Mouse (Mus musculus) spleen, embryonic (tissue): ENCODE results near the gene Zfhx2.

Experiments
- CTCF ChIA-PET: fragments of 350-600 bp; sonication (Branson Sonifier 250); formaldehyde crosslinking; loops from one replicate; lab custom pipeline; 2022; lab: Charles Lee

Zfhx2 gene

DNA sequence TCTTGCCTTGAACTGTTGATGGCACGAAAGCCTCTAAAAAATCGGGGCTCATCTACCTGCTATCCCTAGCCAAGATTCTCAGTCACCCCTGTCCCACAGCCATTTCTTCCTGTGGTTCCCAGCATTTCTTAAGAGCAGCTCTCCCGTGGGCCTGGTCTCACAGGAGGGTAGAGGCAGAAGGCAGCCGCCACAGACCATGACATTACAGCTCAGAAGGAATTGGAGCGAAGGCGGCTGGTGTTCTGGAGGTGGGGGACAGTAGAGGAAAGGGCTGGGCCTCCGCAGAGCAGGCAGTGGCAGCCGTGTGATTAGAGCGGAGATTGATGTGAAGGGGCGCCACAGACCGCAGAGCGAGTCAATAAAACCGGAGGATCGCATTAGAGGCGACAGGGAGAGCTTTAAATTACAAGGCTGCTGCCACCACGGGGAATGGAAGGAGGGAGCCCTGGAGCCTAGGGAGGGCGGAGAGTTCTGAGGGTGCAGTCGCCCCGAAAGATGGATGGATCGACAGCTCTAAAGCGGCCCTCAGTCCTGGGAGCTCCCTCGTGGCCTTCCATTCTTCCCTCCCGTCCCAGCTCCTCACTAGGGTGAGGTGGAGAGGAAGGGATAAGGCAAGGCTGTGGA, 13.6 kb downstream of the Zfhx2 start:
- CTCF ChIA-PET, result interaction anchor here (0.9 kb wide), 1 partner anchor 20 kb away, joined by 3 read pairs; no protein-coding TSS in a partner anchor

DNA sequence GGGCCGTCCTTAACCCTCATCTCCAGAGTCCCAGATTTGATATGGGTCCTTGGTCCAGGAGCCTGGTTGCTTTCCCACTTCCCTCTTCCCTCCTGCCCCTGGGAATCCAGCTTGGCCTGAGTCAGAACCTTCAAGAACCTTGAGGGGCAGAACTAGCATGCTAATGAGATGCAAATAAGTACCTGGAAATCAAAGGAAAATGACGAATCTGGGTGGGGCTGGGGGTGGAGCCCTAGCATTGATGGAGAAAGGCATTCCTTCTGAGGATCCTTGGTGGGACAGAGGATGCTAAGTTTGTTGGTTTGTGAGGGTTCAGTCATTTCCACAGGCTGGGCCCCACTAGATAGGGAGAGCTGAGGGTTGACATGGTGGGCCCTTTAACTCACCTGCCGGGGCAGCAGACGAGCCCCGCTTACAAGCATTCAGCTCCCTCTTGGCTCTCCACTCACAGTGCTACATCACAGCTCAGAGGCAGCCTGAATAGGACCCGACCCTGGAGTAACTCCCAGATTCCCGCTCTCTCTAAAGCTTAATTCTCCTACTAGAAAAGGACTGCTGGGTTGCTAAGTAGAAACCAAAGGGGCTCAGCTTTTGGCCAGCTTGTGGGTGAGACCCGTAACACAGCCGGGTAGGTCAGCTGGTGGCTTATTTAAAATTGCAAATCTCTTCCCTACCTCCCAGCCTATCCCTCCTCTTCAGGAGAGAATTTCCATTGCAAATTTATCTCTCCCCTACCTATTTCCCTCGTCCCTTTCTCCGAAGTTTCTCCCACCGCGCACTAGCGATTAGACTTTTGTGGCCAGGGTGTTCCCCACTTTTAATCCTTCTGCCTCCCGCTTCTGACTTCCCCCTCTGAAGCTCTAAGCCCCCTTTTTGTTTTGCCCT, 14.4 kb downstream of the Zfhx2 start:
- CTCF ChIA-PET, result no interaction called here

DNA sequence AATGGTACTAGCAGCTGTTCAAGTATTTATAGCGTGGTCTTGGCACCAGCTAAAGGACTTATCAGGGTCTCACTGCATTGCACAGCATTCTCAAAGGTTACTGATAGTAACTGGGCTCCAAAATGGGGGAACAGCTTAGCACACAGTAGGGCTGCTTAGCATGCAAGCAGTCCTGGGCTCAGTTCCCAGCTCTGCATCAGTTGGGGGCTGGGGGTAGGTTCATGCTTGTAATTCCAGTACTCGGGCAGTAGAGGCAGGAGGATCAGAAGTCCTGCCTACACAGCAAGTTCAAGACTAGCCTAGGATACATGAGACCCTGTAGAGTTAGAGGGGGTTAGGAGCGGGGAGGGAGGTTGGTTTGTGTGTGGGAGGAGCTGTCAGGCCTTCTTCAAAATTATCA, 15.2 kb downstream of the Zfhx2 start:
- CTCF ChIA-PET, result no interaction called here

DNA sequence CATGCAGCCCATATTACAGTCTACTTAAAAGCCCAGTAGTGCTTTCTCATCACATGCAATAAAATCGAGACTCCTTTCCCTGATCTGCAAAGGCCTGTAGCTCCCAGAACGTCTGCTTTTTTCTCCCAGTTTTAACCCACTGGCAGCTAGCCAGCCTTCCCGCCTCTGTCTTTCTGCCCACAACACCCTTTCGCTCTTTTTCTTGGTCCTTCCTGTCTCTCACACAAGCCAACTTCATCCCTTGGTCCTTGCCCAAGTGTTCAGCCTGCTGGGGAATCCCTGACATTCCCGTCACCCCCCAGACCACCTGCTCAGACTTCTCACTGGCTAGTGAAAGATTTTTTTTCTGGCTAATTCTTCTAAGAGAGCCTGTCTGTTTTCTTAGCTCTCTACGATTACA, 15.9 kb downstream of the Zfhx2 start:
- CTCF ChIA-PET, result interaction anchor here (0.6 kb wide), 1 partner anchor 49 kb away, joined by 7 read pairs; no protein-coding TSS in a partner anchor

- CTCF ChIA-PET, result no interaction called here
These were observed 17.7 kb downstream of the Zfhx2 start for GRCm38 (mm10) chr14:55074416-55074815.

- CTCF ChIA-PET, result no interaction called here
These were observed 20.4 kb downstream of the Zfhx2 start for GRCm38 (mm10) chr14:55071756-55072155.

DNA sequence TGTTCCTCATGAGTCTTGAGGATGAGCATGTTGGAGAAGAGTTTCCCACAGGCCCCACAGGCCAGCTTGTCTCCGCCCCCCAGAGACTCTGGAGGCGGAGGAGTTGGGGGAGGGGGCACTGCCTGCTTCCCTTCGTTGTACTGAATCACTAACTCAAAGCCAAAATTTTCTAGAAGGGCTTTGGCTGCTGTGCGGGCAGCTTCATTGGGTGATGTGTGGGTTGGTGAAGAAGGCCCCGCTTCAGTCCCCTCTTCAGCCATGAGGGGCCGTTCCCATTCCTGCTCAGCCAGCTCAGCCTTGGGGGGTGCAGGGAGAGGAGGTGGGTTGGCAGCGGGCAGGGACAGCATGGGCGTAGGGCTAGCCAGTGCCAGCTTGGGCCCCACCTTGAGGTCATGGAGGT, 26.1 kb downstream of the Zfhx2 start:
- CTCF ChIA-PET, result interaction anchor here (1.1 kb wide), 1 partner anchor 32 kb away, joined by 4 read pairs; no protein-coding TSS in a partner anchor

DNA sequence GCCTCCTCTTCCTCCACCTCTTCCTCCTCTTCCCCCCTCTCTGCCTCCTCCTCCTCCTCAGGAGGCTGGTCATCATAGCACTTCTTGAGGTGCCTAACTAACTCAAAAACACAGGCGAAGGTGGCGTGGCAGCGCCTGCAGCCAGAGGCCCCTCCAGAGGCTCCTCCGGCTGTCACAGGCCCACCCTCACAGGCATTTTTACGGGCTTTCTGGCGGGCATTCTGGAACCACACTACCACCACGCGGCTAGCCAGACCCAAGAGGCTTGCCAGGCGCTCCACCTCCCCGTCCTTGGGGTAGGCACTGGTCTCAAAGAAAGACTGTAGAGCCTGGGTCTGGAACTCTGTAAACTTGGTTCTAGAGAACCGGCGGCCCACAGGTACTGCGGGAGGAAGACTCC, 26.7 kb downstream of the Zfhx2 start:
- CTCF ChIA-PET, result no interaction called here

GRCm38 (mm10) chr14:55064481-55065370, 27.4 kb downstream of the Zfhx2 start:
- CTCF ChIA-PET, result no interaction called here

DNA sequence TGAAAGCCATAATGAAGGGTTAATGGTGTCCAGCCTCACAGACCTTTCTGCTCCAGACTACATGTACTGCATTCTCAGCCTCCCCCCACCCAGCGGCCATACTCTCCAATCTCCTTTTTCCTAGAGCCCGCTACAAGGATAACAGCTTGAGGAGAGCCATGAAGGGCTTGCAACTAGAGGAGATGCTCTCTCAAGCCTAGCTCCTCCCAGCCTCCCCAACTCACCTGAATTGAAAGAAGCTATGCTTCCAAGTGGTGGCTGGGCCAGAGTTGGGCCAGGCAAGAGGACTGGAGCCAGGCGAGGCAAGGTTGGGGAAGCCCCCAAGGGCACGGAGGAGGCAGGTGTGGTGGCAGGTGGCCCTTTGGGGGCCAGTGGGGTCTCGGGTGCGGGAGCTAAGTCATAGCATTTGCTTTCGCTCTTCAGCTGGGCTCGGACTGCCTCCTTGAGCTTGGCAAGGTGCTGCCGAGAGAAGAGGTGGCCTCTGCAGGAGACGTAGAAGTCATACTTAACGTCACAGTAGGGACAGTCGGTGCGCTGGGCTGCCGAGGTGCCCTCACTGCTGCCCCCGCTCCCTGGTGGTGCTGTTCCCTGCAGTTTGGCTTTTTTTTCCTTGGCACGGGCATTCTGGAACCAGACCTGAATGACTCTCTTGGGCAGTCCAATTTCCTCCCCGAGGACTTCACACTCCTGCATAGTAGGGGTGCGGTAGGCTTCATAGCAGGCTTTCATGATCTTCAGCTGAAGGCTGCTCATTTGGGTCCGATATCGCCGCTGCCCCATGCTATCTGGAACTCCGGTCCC, 28.3 kb downstream of the Zfhx2 start:
- CTCF ChIA-PET, result no interaction called here

DNA sequence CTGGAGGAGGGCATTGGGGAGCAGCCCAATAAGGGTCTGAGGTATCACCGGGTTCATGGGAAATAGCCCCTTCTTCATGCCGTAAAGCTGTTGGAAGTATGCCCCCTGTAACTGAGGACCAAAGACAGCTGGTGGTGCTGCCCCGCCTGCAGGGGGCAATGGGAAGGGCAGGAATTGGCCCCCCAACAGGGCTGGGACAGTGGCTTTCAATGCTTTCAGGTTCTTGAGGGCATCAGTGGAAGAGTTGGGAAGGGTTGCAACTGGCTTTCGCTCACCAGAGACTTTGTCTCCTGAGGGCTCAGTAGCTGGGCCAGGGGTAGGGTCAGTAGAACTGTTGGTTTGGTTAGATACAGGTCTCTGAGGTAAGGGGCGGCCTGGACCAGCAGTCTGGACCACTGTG, 29.0 kb downstream of the Zfhx2 start:
- CTCF ChIA-PET, result no interaction called here

DNA sequence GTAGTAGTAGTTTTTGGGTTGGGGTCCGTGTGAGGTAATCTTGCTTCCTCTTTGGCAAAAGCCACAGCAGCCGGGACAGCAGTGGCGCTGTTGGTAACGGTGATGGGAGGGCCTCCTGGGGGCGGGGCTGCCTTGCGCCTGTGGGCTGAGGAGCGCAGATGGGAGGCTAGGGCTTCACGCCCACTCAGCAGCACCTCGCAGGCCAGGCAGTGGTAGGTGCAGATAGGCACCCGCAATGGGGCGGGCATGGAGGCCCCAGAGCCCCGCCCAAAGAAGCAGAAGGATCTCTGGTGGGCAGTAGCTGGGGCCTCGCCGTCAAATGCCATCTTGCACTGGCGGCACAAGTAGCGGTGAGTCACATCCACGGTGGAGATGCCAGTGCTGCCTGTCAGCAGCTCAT, 29.5 kb downstream of the Zfhx2 start:
- CTCF ChIA-PET, result no interaction called here

- CTCF ChIA-PET, result no interaction called here
These were observed 30.3 kb downstream of the Zfhx2 start for GRCm38 (mm10) chr14:55061845-55062244.

- CTCF ChIA-PET, result no interaction called here
These were observed 32.2 kb downstream of the Zfhx2 start for GRCm38 (mm10) chr14:55059931-55060330.

DNA sequence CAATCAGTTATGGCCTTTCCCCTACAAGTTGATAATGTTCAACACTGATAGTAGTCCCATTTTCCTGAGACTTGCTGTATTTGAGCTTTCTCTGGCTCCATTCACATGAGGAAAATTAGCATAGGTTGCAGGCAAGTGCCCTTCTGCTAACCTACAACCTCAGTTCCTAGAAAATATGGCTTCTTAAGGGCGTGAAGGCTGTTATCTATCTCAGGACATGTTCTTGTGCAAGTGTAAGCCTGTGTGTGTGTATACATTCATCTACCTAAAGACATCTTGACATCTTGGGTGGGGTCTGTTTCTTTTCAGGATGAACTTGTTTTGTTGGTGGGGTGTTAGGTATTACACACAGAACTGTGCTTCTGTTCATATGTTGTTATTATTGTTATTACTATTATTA, 33.1 kb downstream of the Zfhx2 start:
- CTCF ChIA-PET, result no interaction called here

- CTCF ChIA-PET, result no interaction called here
These were observed 36.8 kb downstream of the Zfhx2 start for GRCm38 (mm10) chr14:55055167-55055834.

DNA sequence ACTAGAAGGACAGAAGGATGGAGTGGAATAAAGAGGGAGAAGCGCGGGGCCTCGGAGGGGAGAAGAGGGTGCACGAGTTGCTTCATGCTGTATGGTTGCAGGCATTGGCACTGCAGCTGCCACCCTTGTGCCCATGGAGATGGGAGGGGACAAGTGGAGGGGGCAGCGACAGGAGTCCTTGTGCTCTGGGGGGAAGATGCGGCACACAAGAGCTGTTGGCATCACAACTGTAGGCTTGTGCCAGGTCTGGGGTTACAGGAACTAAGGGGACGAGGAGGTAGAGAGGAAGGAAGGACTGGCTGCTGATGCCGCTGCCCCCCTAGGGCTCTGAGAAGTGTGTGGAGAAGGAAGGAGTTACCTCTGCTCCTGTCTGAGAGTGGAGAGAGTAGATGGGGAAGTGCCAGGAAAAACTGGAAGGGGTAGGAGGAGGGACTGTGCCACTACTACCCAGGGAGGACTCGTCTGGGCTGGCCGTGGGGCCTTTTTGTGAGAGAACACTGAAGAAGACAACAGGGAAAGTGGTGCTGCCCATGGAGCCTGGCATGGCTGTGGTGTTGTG, 37.9 kb downstream of the Zfhx2 start:
- CTCF ChIA-PET, result no interaction called here

- CTCF ChIA-PET, result no interaction called here
These were observed 38.4 kb downstream of the Zfhx2 start for GRCm38 (mm10) chr14:55053708-55054190.

- CTCF ChIA-PET, result no interaction called here
These were observed 39.1 kb downstream of the Zfhx2 start for GRCm38 (mm10) chr14:55053050-55053449.

- CTCF ChIA-PET, result no interaction called here
These were observed 39.6 kb downstream of the Zfhx2 start for GRCm38 (mm10) chr14:55052496-55052895.
